Mouse (Mus musculus): ENCODE measurements around the gene Plk3. TPM values are rescaled to one million over a fixed set of nuclear protein-coding genes. Genes with fewer than 3 reads are reported as not detected.

Gene Plk3
- total and polyA plus RNA-seq, 2 experiments from 2014 or later, result 1.9 to 4.0 TPM

- no peak overlapping the region for H3K9ac ChIP-seq (replicated peaks; ENCODE audit: low read depth, low read length)
- H3K27me3 ChIP-seq (ENCODE audit: control insufficient read depth, insufficient read depth, low read length), result no peaks in the 10 kb centered on the region
- TF ChIP-seq CTCF (IDR thresholded peaks at IDR 0.05; ENCODE audit: low read depth), result no peak
- no peak for TF ChIP-seq EP300 (IDR thresholded peaks at IDR 0.05; ENCODE audit: low read depth)
- DNase-seq (ENCODE audit: low spot score) (no peak), ATAC-seq (ENCODE audit: insufficient read depth, low read depth) (no peak)
- no peak overlapping the region for H3K4me2 ChIP-seq (ENCODE audit: low read depth, low read length)
- no peaks in the 10 kb centered on the region for H3K9me3 ChIP-seq (replicated peaks; ENCODE audit: control insufficient read depth, low read length)
- 50% methylated on average over 1 of the region's 1 CpGs for WGBS
- peaks cover 7% of the 10 kb centered on the region; the same call in 1 of the 2 replicates for H3K4me1 ChIP-seq (ENCODE audit: control insufficient read depth, insufficient read depth)
- H3K36me3 ChIP-seq (replicated peaks; ENCODE audit: control insufficient read depth, insufficient read depth, low read length), result peaks cover 48% of the 10 kb centered on the region
- no peak overlapping the region for H3K4me3 ChIP-seq (ENCODE audit: low read depth, low read length)
- H3K27ac ChIP-seq (ENCODE audit: low read depth), result no peak overlapping the region
Measured at GRCm38 (mm10) chr4:117151416-117151815, 17.7 kb upstream of the Plk3 start.

GRCm38 (mm10) chr4:117150212-117150733 lies 16.5 kb upstream of the Plk3 start:
- TF ChIP-seq CTCF (IDR thresholded peaks at IDR 0.05; ENCODE audit: low read depth), result no peak
- H3K9me3 ChIP-seq (replicated peaks; ENCODE audit: control insufficient read depth, low read length), result no peaks in the 10 kb centered on the region
- ATAC-seq (ENCODE audit: insufficient read depth, low read depth) (no peak), DNase-seq (ENCODE audit: low spot score) (no peak)
- H3K36me3 ChIP-seq (replicated peaks; ENCODE audit: control insufficient read depth, insufficient read depth, low read length), result peaks cover 48% of the 10 kb centered on the region
- no peak overlapping the region for H3K4me2 ChIP-seq (ENCODE audit: low read depth, low read length)
- 88% methylated on average over 6 of the region's 6 CpGs for WGBS
- no peak overlapping the region for H3K4me3 ChIP-seq (ENCODE audit: low read depth, low read length)
- no peaks in the 10 kb centered on the region for H3K27me3 ChIP-seq (ENCODE audit: control insufficient read depth, insufficient read depth, low read length)
- H3K27ac ChIP-seq (ENCODE audit: low read depth), result no peak overlapping the region
- H3K9ac ChIP-seq (replicated peaks; ENCODE audit: low read depth, low read length), result no peak overlapping the region
- H3K4me1 ChIP-seq (ENCODE audit: control insufficient read depth, insufficient read depth), result peaks cover 7% of the 10 kb centered on the region; the same call in 1 of the 2 replicates

GRCm38 (mm10) chr4:117149291-117150211 lies 15.8 kb upstream of the Plk3 start:
- Histone ChIP-seq H3K4me2 (ENCODE audit: low read depth, low read length) (no peak overlapping the region), H3K4me1 (ENCODE audit: control insufficient read depth, insufficient read depth) (peaks cover 7% of the 10 kb centered on the region; the same call in 1 of the 2 replicates), H3K9ac (replicated peaks; ENCODE audit: low read depth, low read length) (no peak overlapping the region), H3K36me3 (replicated peaks; ENCODE audit: control insufficient read depth, insufficient read depth, low read length) (peaks cover 46% of the 10 kb centered on the region), H3K4me3 (ENCODE audit: low read depth, low read length) (no peak overlapping the region), H3K27ac (ENCODE audit: low read depth) (no peak overlapping the region), H3K9me3 (replicated peaks; ENCODE audit: control insufficient read depth, low read length) (no peaks in the 10 kb centered on the region), H3K27me3 (ENCODE audit: control insufficient read depth, insufficient read depth, low read length) (no peaks in the 10 kb centered on the region)
- DNase-seq (ENCODE audit: low spot score) (no peak), ATAC-seq (ENCODE audit: insufficient read depth, low read depth) (no peak)
- WGBS, result 71% methylated on average over 6 of the region's 6 CpGs
- TF ChIP-seq CTCF (IDR thresholded peaks at IDR 0.05; ENCODE audit: low read depth), result no peak
- no peak for TF ChIP-seq EP300 (IDR thresholded peaks at IDR 0.05; ENCODE audit: low read depth)

GRCm38 (mm10) chr4:117148815-117149214 lies 15.1 kb upstream of the Plk3 start:
- H3K9me3 ChIP-seq (replicated peaks; ENCODE audit: control insufficient read depth, low read length), result no peaks in the 10 kb centered on the region
- no peak for TF ChIP-seq EP300 (IDR thresholded peaks at IDR 0.05; ENCODE audit: low read depth)
- no peak for TF ChIP-seq CTCF (IDR thresholded peaks at IDR 0.05; ENCODE audit: low read depth)
- H3K9ac ChIP-seq (replicated peaks; ENCODE audit: low read depth, low read length), result no peak overlapping the region
- peaks cover 39% of the 10 kb centered on the region for H3K36me3 ChIP-seq (replicated peaks; ENCODE audit: control insufficient read depth, insufficient read depth, low read length)
- H3K4me3 ChIP-seq (ENCODE audit: low read depth, low read length), result no peak overlapping the region
- no peak overlapping the region for H3K4me2 ChIP-seq (ENCODE audit: low read depth, low read length)
- ATAC-seq (ENCODE audit: insufficient read depth, low read depth) (no peak), DNase-seq (ENCODE audit: low spot score) (no peak)
- WGBS, result 65% methylated on average over 24 of the region's 24 CpGs
- peaks cover 7% of the 10 kb centered on the region; the same call in 1 of the 2 replicates for H3K4me1 ChIP-seq (ENCODE audit: control insufficient read depth, insufficient read depth)
- no peak overlapping the region for H3K27ac ChIP-seq (ENCODE audit: low read depth)
- H3K27me3 ChIP-seq (ENCODE audit: control insufficient read depth, insufficient read depth, low read length), result no peaks in the 10 kb centered on the region

GRCm38 (mm10) chr4:117148047-117148713 lies 14.4 kb upstream of the Plk3 start:
- Histone ChIP-seq H3K9ac (replicated peaks; ENCODE audit: low read depth, low read length) (no peak overlapping the region), H3K27ac (ENCODE audit: low read depth) (no peak overlapping the region), H3K4me1 (ENCODE audit: control insufficient read depth, insufficient read depth) (peaks cover 4% of the 10 kb centered on the region; the same call in 1 of the 2 replicates), H3K4me2 (ENCODE audit: low read depth, low read length) (no peak overlapping the region), H3K36me3 (replicated peaks; ENCODE audit: control insufficient read depth, insufficient read depth, low read length) (peaks cover 33% of the 10 kb centered on the region), H3K27me3 (ENCODE audit: control insufficient read depth, insufficient read depth, low read length) (no peaks in the 10 kb centered on the region), H3K4me3 (ENCODE audit: low read depth, low read length) (no peak overlapping the region), H3K9me3 (replicated peaks; ENCODE audit: control insufficient read depth, low read length) (no peaks in the 10 kb centered on the region)
- ATAC-seq (ENCODE audit: insufficient read depth, low read depth) (no peak), DNase-seq (ENCODE audit: low spot score) (no peak)
- 78% methylated on average over 18 of the region's 18 CpGs for WGBS
- no peak for TF ChIP-seq EP300 (IDR thresholded peaks at IDR 0.05; ENCODE audit: low read depth)
- TF ChIP-seq CTCF (IDR thresholded peaks at IDR 0.05; ENCODE audit: low read depth), result no peak

Measured in heart, postnatal 0 days (tissue).